Mouse (Mus musculus) lung, postnatal 0 days (tissue): ENCODE data around the gene Hivep3.

Source experiments
- CTCF ChIP-seq: IDR thresholded peaks from 2 replicates; pipeline ENCODE4 v1.5.1; 2016; ENCODE audit warnings: antibody characterized with exemption, mild to moderate bottlenecking
- EP300 ChIP-seq: IDR thresholded peaks from 2 replicates; pipeline ENCODE4 v1.6.1; 2016; ENCODE audit warnings: antibody characterized with exemption, mild to moderate bottlenecking, control low read depth

DNA sequence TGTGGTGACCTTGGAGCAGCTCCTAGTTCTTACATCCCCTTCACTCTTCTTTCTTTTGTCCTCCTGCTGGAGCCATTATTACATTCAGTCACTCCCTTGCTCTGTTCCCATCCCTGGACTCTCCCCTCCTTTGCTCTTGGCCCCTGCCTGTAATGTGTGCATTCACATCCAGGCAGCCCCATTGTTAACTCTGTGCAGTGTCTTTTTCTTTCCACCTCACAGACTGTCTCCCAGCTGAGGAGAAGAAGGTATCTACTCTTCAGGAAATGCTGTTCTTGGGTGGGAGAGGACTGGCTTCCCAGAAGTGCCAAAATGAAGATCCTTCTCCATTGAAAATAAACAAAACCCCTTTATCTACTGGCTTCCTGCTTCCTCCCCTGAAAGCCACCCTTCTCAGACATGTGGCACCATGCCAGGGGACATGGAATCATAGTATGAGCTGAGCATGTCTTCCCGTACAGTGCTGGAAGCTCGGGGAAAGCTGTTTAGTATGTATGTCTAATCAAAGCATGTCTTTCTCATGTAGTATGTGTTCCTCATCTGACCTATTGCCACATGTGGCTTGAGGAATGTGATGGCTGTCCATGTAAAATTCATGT lies 17.9 kb downstream of the Hivep3 start:
- TF ChIP-seq CTCF: no peak
- peak; percentile 84 for TF ChIP-seq EP300
